Mouse (Mus musculus) embryo, embryonic 11 days (tissue): Measurements from ENCODE around the gene Exoc4.

Source experiments
- DNase-seq: peaks from one replicate; pipeline ENCODE4 v3.0.0-alpha.2; 2015

Exoc4 gene

GRCm38 (mm10) chr6:33873000-33873399 lies 624.1 kb downstream of the Exoc4 start:
- no peak for DNase-seq

DNA sequence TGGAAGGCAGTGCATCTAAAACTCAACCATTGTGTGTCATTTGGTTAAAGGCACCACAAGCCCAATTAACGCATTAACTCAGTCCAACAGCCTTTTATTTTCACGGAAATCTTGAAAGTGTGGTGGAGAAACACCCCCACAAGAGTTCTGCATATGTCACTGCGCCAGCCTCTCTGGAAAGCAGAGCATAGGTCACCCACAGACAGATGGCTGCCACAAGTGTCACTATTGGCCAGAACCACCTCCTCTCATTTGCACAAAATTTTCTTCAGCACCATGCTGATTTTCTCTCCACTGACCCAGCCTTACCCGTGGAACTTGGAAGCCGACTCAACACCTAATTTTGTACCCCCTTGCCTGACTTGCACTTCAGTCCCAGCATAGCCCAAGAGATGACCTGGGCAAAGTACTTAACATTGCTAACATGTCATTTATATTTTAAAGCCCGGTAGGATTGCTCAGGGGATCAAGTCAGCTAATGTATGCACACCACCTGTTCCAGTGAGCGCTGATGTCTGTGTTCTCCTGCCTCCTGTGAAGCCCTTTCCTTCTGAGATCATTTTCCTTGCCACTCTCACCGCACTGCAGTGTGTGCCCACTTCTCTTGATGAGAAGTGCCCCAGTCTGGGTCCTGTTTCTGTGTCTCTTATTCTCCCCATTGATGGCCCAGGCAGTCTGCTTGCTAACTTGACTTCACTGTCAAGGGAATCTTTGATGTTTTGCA lies 625.6 kb downstream of the Exoc4 start:
- DNase-seq, result no peak

- no peak for DNase-seq
These were observed 635.3 kb downstream of the Exoc4 start for GRCm38 (mm10) chr6:33884141-33884683.

DNA sequence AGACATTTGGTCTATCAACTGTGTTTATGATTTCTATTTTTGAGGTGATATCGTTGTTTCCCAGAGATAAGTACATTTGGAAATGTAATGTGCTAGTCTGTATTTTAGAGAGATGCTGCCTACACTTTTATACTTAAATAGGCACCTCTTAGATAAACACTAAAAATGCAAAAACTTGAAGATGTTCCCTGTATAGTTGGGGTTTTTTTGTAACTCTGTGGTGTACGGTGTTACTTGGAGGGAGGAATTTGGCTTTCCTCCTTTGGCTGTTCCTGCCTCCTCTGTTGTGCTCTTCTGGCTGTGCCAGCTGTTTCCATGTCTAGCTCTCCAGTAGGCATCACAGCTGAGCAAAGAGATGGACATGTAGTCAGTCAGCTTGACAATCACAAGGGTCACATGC lies 638.1 kb downstream of the Exoc4 start:
- DNase-seq, result no peak

GRCm38 (mm10) chr6:33890926-33891325 lies 642.0 kb downstream of the Exoc4 start:
- no peak for DNase-seq

DNA sequence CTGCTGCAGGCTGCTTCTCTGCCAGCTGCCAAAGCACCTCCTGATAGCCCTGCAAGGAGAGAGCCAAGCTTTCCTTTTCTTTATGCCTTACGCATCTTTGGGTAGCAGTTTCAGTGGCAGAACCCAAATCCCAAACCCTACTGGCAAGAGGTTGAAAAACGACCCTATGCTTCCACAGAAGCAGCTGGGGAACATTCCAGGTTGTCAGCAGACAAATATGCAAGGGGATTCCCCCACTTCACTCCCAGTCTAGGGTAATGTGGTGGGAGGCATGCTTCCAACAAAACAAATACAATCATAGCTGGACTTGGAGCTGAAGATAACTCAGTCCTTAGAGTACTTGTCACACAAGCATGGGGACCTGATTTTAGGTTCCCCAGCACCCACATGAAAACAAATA lies 643.3 kb downstream of the Exoc4 start:
- DNase-seq, result no peak

DNA sequence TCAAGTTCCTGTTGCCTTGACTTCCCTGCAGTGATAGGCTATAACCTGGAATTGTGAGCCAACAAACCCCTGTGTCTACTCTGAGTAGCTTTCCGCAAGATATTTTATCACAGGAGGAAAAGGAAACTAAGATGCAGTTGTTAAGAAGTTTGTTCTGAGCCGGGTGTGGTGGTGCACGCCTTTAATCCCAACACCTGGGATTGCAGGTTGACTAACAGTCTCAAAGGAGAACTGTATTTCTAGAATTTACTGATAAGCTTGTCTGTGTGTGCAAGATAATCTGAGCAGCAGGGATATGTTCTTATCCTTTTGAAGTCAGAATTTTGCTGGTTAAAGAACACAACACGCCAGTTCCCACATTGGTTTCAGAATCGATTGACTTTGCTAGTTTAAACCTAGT lies 651.1 kb downstream of the Exoc4 start:
- DNase-seq, result no peak

GRCm38 (mm10) chr6:33900615-33901014 lies 651.7 kb downstream of the Exoc4 start:
- no peak for DNase-seq

- DNase-seq, result no peak
These were observed 656.2 kb downstream of the Exoc4 start for GRCm38 (mm10) chr6:33905099-33905498.

DNA sequence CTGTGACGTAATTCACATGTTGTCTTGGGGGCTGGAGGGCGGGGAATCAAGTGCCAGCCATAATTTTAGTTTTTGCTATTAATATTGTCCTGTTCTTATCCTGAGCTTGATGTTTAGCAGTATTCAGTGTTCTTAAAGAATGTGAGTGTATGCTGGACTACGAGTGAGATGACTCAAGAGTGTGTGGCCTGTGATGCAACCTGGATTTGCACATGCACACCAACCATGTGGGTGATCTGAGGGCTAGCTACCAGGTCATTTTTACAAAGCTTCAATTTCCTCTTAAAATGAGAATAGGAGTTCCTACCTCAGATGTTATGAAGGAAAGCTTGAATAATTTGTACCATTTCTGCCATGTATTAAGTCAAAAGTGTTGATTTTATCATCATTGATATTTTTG lies 661.8 kb downstream of the Exoc4 start:
- no peak for DNase-seq

DNA sequence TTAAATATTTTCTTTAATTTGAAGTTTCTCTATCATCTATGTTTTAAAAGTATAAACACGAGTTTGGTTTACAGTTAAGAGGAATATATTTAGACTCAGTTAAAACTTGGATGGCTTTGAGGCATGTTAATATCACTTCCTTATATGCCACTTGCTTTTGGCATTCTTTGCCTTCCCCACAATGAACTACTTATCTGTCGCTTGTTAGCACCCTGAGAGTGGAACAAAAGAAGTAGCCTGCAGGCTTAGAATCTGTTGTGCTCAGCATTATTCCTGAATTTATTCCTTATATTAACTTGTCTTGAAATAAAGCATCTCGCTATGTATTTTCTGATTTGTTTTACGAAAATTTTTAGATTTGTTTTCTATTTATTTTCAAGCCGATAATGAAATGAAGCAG lies 664.2 kb downstream of the Exoc4 start:
- DNase-seq, result no peak

- no peak for DNase-seq
These were observed 664.6 kb downstream of the Exoc4 start for GRCm38 (mm10) chr6:33913486-33913885.

DNA sequence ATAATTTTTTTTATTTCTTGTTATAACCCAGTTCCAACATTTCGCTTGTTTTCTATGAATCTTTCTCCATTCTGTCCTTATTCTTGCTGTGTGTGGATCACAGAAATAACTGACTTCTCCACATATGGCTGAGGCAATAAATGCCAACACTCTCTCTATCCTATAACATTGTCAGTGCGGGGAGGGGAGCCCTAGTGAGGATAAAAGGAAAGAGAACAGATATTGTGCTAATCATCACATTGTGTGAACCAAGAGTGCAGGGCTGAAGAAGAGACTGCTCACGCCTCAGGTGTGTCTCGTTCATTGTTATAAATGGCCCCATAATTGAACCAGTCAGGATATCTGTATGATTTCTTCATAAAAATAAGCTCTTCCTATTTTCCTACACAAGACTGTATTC lies 665.1 kb downstream of the Exoc4 start:
- no peak for DNase-seq

DNA sequence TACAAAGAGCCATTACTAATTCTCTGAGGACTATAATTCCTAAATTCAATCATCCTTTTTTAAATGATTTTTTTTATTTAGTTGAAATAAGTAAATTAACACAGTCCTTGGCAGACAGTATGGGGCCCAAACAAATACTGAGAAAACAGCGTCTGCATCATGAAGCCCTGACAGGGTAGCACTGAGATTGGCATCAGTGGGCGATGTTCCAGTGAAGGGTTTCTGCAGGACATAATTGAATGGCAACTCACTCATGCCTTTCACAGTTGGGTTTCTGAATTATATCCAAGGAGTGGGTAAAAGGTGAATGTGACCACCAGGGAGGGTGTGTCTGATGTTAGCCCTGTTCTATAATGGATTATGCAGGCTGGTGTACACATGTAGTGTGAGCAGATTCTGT lies 674.7 kb downstream of the Exoc4 start:
- DNase-seq, result no peak

- no peak for DNase-seq
These were observed 676.0 kb downstream of the Exoc4 start for GRCm38 (mm10) chr6:33924888-33925287.

- peak; percentile 89 for DNase-seq
These were observed 680.6 kb downstream of the Exoc4 start for GRCm38 (mm10) chr6:33929342-33930086.

DNA sequence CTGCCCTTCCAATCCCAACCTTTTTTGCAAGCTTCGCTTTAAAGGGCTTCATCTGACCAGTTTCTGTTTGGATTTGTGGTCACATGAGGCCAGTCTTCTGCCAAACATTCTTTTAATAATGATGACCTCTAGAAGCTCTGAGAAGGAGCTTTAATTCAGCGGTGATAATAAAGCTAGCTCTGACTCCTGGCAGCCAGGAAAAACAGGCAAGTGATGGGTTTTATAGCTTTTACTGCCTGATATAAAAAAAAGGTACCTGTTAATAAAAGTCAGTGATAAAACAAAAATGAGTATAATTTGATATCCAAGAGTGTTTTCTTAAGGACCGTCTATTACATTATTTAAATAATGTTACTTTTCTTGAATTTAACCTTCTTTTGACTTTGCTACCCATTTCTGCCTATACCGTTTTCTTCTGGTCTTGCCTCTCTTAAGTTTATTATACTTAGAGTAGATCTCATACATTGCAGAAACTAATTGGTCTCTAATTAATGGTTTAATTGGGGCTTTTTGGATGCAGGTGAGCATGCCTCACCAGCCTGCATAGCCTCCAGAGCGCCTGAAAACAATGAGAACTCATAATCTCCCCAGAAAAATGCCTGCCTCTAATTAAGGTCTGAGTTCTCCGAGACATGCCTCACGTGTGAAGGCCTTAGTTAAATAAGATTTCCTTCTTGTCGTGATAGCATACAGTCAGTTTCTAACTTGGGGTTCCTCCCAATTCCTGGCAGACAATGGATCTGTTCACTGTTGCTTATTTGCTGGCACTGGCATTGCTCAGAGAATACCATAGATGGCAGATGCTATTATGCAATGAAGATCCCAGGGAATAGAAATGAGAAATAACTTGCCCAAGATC lies 681.4 kb downstream of the Exoc4 start:
- no peak for DNase-seq

GRCm38 (mm10) chr6:33937906-33938305 lies 689.0 kb downstream of the Exoc4 start:
- no peak for DNase-seq

GRCm38 (mm10) chr6:33939169-33939568 lies 690.3 kb downstream of the Exoc4 start:
- no peak for DNase-seq

DNA sequence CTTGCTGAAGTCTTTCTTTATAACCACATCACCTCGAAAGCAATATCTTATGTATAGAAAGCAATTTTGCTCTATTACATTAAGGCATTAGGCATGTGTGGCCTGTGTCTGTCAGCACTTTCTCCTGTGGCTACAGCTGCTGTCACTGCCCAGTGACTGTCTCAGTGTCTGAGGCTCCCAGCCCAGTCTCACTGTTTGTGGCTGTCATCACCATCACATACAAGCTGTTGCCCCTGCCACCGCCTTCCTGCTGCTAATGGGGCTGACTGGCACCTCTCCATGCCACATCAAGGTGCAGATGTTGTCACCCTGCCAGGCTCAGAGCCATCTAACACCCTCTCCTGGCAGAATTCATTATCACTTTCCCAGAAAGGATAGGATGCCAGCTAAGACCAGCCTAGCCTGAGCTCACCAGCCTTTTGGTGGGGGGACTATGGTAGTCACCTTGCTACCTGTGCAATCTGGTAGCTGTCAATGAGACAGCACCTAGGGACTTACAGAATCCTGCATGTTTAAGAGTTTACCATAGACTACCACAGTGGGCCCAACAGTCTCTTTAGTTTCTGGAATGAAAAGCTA lies 698.1 kb downstream of the Exoc4 start:
- no peak for DNase-seq

DNA sequence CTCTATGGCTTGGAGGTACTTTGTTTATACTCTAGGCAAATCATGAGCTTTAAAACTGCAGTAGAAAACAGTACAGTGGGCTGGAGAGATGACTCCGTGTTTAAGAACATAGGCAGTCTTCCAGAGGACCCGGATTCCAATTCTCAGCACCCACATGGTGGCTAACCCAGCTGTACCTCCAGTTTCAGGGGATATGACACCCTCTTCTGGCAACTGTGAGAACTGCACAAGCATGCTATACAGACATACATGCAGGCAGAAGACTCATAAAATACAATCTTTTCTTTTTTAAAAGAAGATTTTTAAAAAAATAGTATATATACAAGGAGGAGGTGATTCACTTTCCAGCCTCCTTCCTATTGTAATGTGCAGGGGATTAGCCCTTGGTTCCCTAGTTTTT lies 701.2 kb downstream of the Exoc4 start:
- DNase-seq, result no peak

GRCm38 (mm10) chr6:33955469-33955868 lies 706.6 kb downstream of the Exoc4 start:
- DNase-seq, result no peak

- no peak for DNase-seq
These were observed 709.4 kb downstream of the Exoc4 start for GRCm38 (mm10) chr6:33958281-33958680.
